Mouse (Mus musculus): Measurements from ENCODE around the gene Fam171b.

- TF ChIP-seq CTCF (IDR thresholded peaks at IDR 0.05; ENCODE audit: low read depth) (no peak), EP300 (IDR thresholded peaks at IDR 0.05; ENCODE audit: low read depth) (no peak)
These were observed 81.3 kb downstream of the Fam171b start for GRCm38 (mm10) chr2:83893701-83894100.

Measured in liver, embryonic 14.5 days (tissue).